Comparison of ENCODE assay signal across 8 mouse cellular contexts in the genomic region with DNA sequence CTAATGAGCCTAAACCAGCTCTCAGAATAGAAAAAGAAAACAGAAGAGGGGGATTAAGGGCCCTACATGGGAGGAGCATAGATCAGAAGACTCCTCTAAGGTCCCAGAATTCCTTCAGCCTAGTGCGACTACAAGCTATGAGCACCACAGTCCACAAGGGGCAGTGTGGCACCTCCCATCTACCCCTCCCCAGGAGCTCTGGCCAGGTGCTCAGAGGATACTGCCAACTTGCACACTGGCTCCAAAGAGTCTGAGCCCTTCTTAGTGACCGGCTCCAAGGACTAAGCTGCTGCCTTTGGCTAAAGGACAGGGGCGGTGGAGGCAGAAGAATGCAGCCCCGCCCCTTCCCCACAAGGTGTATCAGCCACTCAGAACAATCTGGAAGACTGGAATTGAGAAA.
DNase-seq lines count a peak whose midpoint lies in the region; ATAC-seq lines count a peak whose summit lies in the region.

No protein-coding gene starts in this region.

- peak; percentile 26; the same call in 1 of the 2 replicates for ATAC-seq in embryonic facial prominence, embryonic 15.5 days (ENCODE audit: insufficient number of reproducible peaks, low FRiP score, low TSS enrichment, low read depth)
- peak; percentile 44 to 62; a peak in 2 of 4 replicates for ATAC-seq in hematopoietic stem cell, adult 5-6 weeks (replicated peaks in 1 of 2; ENCODE audit: insufficient read depth in 1 of 2, low FRiP score in 2 of 2, low TSS enrichment in 1 of 2, low read depth in 1 of 2, poor library complexity in 2 of 2, severe bottlenecking in 2 of 2)
- no peak for ATAC-seq in midbrain, embryonic 14.5 days (ENCODE audit: low FRiP score, low TSS enrichment)

- H3K9ac ChIP-seq in embryonic facial prominence, embryonic 15.5 days: no peak overlapping the region
- H3K9ac ChIP-seq in midbrain, embryonic 14.5 days (replicated peaks; ENCODE audit: low read length): no peak overlapping the region

- peaks cover 41% of the 10 kb centered on the region for H3K4me1 ChIP-seq in embryonic facial prominence, embryonic 15.5 days
- H3K4me1 ChIP-seq in midbrain, embryonic 14.5 days (ENCODE audit: control insufficient read depth, insufficient read depth, low read length): peaks cover 76% of the 10 kb centered on the region

- WGBS in embryonic facial prominence, embryonic 15.5 days: 27% methylated on average over 4 of the region's 4 CpGs
- WGBS in midbrain, embryonic 14.5 days: 24% methylated on average over 4 of the region's 4 CpGs

- H3K27ac ChIP-seq in embryonic facial prominence, embryonic 15.5 days (replicated peaks): no peak overlapping the region
- peak overlapping the region; percentile 60 for H3K27ac ChIP-seq in midbrain, embryonic 14.5 days (replicated peaks; ENCODE audit: low read depth, low read length)

- H3K4me3 ChIP-seq in embryonic facial prominence, embryonic 15.5 days (replicated peaks): no peak overlapping the region
- H3K4me3 ChIP-seq in midbrain, embryonic 14.5 days (replicated peaks; ENCODE audit: low read depth, low read length): no peak overlapping the region

- H3K4me2 ChIP-seq in embryonic facial prominence, embryonic 15.5 days (replicated peaks): no peak overlapping the region
- H3K4me2 ChIP-seq in midbrain, embryonic 14.5 days (ENCODE audit: low read length): no peak overlapping the region

- no peaks in the 10 kb centered on the region for H3K36me3 ChIP-seq in embryonic facial prominence, embryonic 15.5 days
- no peaks in the 10 kb centered on the region for H3K36me3 ChIP-seq in midbrain, embryonic 14.5 days (ENCODE audit: control insufficient read depth, insufficient read depth, low read length)

- H3K9me3 ChIP-seq in embryonic facial prominence, embryonic 15.5 days (replicated peaks): no peaks in the 10 kb centered on the region
- no peaks in the 10 kb centered on the region for H3K9me3 ChIP-seq in midbrain, embryonic 14.5 days (ENCODE audit: control insufficient read depth, low read length)

- no peaks in the 10 kb centered on the region for H3K27me3 ChIP-seq in embryonic facial prominence, embryonic 15.5 days
- no peaks in the 10 kb centered on the region for H3K27me3 ChIP-seq in midbrain, embryonic 14.5 days (ENCODE audit: control insufficient read depth, insufficient read depth, low read length)

- DNase-seq in ovary, postnatal 36 days (ENCODE audit: low spot score): peak; percentile 59
- no peak for DNase-seq in ovary, adult 18-20 months (ENCODE audit: low spot score)
- DNase-seq in adrenal gland, postnatal 14 days: peak; percentile 72
- peak; percentile 75 to 83 for DNase-seq in kidney, postnatal 4 days
- DNase-seq in midbrain, embryonic 14.5 days: peak; percentile 66
- peak; percentile 67 for DNase-seq in thymus, postnatal 25 days
